Mouse (Mus musculus) lung, postnatal 0 days (tissue): ENCODE results near the gene Cenpf. TPM values are rescaled to one million over a fixed set of nuclear protein-coding genes. Genes with fewer than 3 reads are reported as not detected.

Experiments
- ATAC-seq: fragments of 200-750 bp; cut with Nextera tagmentation; 2 replicates; pipeline ENCODE4 v1.8.0; 2017; ENCODE audit warnings: moderate library complexity
- DNase-seq: peaks from one replicate; pipeline ENCODE4 v3.0.0-alpha.2; 2016; ENCODE audit warnings: low spot score
- H3K27ac ChIP-seq: fragments of 300-500 bp; sonication (generic); 2 replicates; pipeline ENCODE4 v1.5.1; 2014; ENCODE audit warnings: antibody characterized with exemption, mild to moderate bottlenecking, low read length, mixed read lengths
- H3K27me3 ChIP-seq: fragments of 300-500 bp; sonication (generic); replicated peaks from 2 replicates; pipeline ENCODE4 v1.6.1; 2014; ENCODE audit warnings: low read length, mixed read lengths; ENCODE audit not compliant: insufficient read depth
- H3K36me3 ChIP-seq: fragments of 300-500 bp; sonication (generic); 2 replicates; pipeline ENCODE4 v1.6.1; 2014; ENCODE audit warnings: low read length, mixed read lengths; ENCODE audit not compliant: insufficient read depth
- H3K4me1 ChIP-seq: fragments of 300-500 bp; sonication (generic); 2 replicates; pipeline ENCODE4 v1.6.1; 2014; ENCODE audit warnings: antibody characterized with exemption, low read depth, low read length, mixed read lengths; ENCODE audit not compliant: insufficient read depth
- H3K4me2 ChIP-seq: fragments of 300-500 bp; sonication (generic); replicated peaks from 2 replicates; pipeline ENCODE4 v1.6.1; 2014; ENCODE audit warnings: low read depth, mild to moderate bottlenecking, low read length, moderate library complexity, mixed read lengths
- H3K4me3 ChIP-seq: fragments of 300-500 bp; sonication (generic); 2 replicates; pipeline ENCODE4 v1.5.1; 2014; ENCODE audit warnings: low read depth, low read length
- H3K9ac ChIP-seq: fragments of 300-500 bp; sonication (generic); replicated peaks from 2 replicates; pipeline ENCODE4 v1.6.1; 2014; ENCODE audit warnings: low read depth, mild to moderate bottlenecking
- H3K9me3 ChIP-seq: fragments of 300-500 bp; sonication (generic); 2 replicates; pipeline ENCODE4 v1.6.1; 2016; ENCODE audit warnings: low read length, mixed read lengths
- CTCF ChIP-seq: IDR thresholded peaks from 2 replicates; pipeline ENCODE4 v1.5.1; 2016; ENCODE audit warnings: antibody characterized with exemption, mild to moderate bottlenecking
- EP300 ChIP-seq: IDR thresholded peaks from 2 replicates; pipeline ENCODE4 v1.6.1; 2016; ENCODE audit warnings: antibody characterized with exemption, mild to moderate bottlenecking, control low read depth
- WGBS: fragments of 180-500 bp; shearing (Covaris S2); extraction: QIAGEN DNeasy Blood & Tissue Kit; methylation state at CpG from one replicate; pipeline ENCODE4 v1.1.7; 2014; 5-methylcytosine and 5-hydroxymethylcytosine counted together
- polyA plus RNA-seq: library from polyadenylated mRNA; unstranded; fragments of >200 nt; fragmentation: Nextera tagmentation; extraction: Ambion mirVana; gene quantifications from 2 replicates; pipeline ENCODE4 v1.2.1, GENCODE M21; 2015

Cenpf gene
- polyA plus RNA-seq, 1 experiment from 2014 or later = 4.1 TPM

GRCm38 (mm10) chr1:189615246-189615645, 72.6 kb downstream of the Cenpf start:
- ATAC-seq (peak; percentile 50), DNase-seq (peak; percentile 44)
- Histone ChIP-seq H3K4me3 (no peak overlapping the region), H3K9me3 (no peaks in the 10 kb centered on the region), H3K27me3 (no peaks in the 10 kb centered on the region), H3K4me2 (no peak overlapping the region), H3K9ac (no peak overlapping the region), H3K36me3 (no peaks in the 10 kb centered on the region), H3K27ac (no peak overlapping the region), H3K4me1 (no peaks in the 10 kb centered on the region)
- TF ChIP-seq EP300 = no peak
- no peak for TF ChIP-seq CTCF
- 80% methylated on average over 7 of the region's 7 CpGs for WGBS

GRCm38 (mm10) chr1:189613076-189613475, 74.8 kb downstream of the Cenpf start:
- Histone ChIP-seq H3K9me3 (no peaks in the 10 kb centered on the region), H3K27ac (no peak overlapping the region), H3K9ac (no peak overlapping the region), H3K36me3 (no peaks in the 10 kb centered on the region), H3K4me1 (no peaks in the 10 kb centered on the region), H3K27me3 (no peaks in the 10 kb centered on the region), H3K4me2 (no peak overlapping the region), H3K4me3 (no peak overlapping the region)
- ATAC-seq = no peak
- peak; percentile 10 for DNase-seq
- no peak for TF ChIP-seq CTCF
- TF ChIP-seq EP300 = no peak
- WGBS = 42% methylated on average over 7 of the region's 7 CpGs

DNA sequence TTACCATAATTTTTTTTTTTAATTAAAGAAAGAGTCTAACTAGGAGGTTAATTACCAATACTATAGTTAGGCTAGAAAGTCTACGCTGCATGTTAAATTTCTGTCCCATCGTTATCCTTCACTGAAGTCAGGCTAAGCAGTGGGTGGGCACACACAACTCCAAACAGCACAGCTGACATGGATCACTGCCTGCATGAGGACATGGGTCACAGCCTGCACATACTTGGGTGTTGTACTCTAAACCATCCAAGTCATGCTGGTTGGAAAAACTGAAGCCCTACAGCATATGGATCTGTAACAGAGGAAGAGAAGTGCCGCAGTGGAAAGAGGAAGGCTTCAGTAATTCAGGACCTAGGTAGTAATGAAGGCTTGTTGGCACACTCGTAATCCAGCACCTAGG, 76.1 kb downstream of the Cenpf start:
- H3K27ac ChIP-seq = no peak overlapping the region
- H3K9ac ChIP-seq = no peak overlapping the region
- H3K4me3 ChIP-seq = no peak overlapping the region
- H3K4me1 ChIP-seq = no peaks in the 10 kb centered on the region
- WGBS = 65% methylated on average over 4 of the region's 4 CpGs
- DNase-seq = peak; percentile 72
- H3K27me3 ChIP-seq = no peaks in the 10 kb centered on the region
- no peak; the same call in 1 of the 2 replicates for TF ChIP-seq EP300
- TF ChIP-seq CTCF = no peak
- H3K9me3 ChIP-seq = no peaks in the 10 kb centered on the region
- no peak overlapping the region for H3K4me2 ChIP-seq
- peak; percentile 70 for ATAC-seq
- no peaks in the 10 kb centered on the region for H3K36me3 ChIP-seq

GRCm38 (mm10) chr1:189608640-189609039, 79.2 kb downstream of the Cenpf start:
- Histone ChIP-seq H3K4me3 (no peak overlapping the region), H3K4me2 (no peak overlapping the region), H3K27ac (no peak overlapping the region), H3K36me3 (no peaks in the 10 kb centered on the region), H3K4me1 (no peaks in the 10 kb centered on the region), H3K27me3 (no peaks in the 10 kb centered on the region), H3K9me3 (no peaks in the 10 kb centered on the region), H3K9ac (no peak overlapping the region)
- DNase-seq = peak; percentile 5
- WGBS = 22% methylated on average over 5 of the region's 5 CpGs
- ATAC-seq = no peak
- TF ChIP-seq EP300 (no peak), CTCF (no peak)

DNA sequence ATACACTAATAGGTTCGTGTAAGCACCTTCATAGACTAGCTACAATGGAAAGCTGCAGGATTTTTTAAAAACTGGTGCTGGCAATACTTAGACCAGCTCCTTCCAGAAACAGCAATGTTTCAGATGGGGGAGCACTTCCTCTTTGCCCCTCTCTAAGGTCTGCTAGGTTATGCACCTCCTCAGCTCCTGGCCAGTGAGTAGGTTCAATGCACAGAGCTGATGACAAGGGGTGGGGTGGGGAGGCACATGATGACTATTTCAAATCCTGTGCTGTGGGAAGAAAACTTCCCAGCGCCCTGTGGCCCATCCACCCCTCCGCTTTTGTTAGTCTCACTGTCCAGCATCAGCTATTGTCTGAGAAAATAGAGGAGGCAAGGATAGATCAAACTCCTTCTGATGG, 79.8 kb downstream of the Cenpf start:
- no peak overlapping the region for H3K27ac ChIP-seq
- H3K36me3 ChIP-seq = no peaks in the 10 kb centered on the region
- 87% methylated on average over 3 of the region's 3 CpGs for WGBS
- H3K27me3 ChIP-seq = no peaks in the 10 kb centered on the region
- ATAC-seq (no peak), DNase-seq (no peak)
- H3K4me1 ChIP-seq = no peaks in the 10 kb centered on the region
- H3K4me2 ChIP-seq = no peak overlapping the region
- no peak overlapping the region for H3K4me3 ChIP-seq
- H3K9me3 ChIP-seq = no peaks in the 10 kb centered on the region
- no peak overlapping the region for H3K9ac ChIP-seq
- TF ChIP-seq CTCF (no peak), EP300 (no peak)

DNA sequence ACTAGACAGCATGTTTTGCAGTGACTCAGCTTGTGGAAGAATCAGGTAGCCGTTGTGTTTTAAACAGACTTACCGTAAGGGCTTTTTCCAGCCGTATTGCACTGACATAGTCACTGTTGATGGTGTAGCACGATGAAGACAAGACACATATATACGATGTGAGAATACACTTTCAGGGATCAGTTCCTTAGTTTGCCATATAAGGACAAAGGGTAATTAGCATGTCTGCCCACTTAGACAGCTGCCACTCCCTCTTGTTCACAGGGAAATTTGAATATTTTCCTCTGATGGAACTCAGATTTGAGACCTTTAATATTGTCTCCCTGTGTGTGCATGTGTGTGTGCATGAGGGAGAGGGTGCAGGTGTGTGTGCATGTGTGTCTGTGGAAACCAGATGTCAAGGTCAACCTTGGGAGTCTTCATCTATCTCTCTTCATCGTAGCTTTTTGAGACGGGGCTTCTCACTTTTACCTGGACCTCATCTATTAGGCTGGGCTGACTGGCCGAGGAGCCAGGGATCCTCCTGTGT, 82.2 kb downstream of the Cenpf start:
- no peak for ATAC-seq
- no peaks in the 10 kb centered on the region for H3K4me1 ChIP-seq
- TF ChIP-seq CTCF (no peak), EP300 (no peak)
- no peak overlapping the region for H3K4me3 ChIP-seq
- no peak overlapping the region for H3K4me2 ChIP-seq
- H3K9me3 ChIP-seq = no peaks in the 10 kb centered on the region
- 83% methylated on average over 8 of the region's 8 CpGs for WGBS
- no peak for DNase-seq
- H3K36me3 ChIP-seq = no peaks in the 10 kb centered on the region
- H3K27ac ChIP-seq = no peak overlapping the region
- H3K9ac ChIP-seq = no peak overlapping the region
- no peaks in the 10 kb centered on the region for H3K27me3 ChIP-seq

DNA sequence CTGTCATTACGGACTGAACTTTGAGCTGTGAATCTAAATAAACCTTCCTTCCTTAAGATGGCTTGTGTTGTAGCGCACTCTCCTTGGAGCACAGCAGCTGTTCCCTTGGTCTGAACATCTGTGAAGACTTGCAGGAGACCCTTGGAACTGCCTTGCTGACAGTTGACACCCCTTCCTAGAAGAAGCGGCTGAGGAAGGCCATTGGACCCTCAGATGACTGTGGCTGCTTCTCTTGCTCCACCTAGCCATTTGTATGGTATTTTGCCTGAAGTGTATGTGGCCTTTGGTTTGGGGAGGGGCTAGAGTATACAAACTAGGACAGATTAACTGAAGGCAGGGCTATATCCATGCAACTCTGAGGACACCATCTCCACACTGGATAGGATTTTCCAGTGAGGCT, 90.8 kb downstream of the Cenpf start:
- Histone ChIP-seq H3K4me3 (no peak overlapping the region), H3K9ac (no peak overlapping the region)

More for the DNA sequence above, 90.8 kb downstream of the Cenpf start:
- ATAC-seq (no peak), DNase-seq (no peak)
- no peak overlapping the region for H3K27ac ChIP-seq
- no peaks in the 10 kb centered on the region for H3K4me1 ChIP-seq
- TF ChIP-seq CTCF (no peak), EP300 (no peak)
- H3K27me3 ChIP-seq = no peaks in the 10 kb centered on the region
- H3K36me3 ChIP-seq = no peaks in the 10 kb centered on the region
- no peaks in the 10 kb centered on the region for H3K9me3 ChIP-seq
- no peak overlapping the region for H3K4me2 ChIP-seq
- 77% methylated on average over 3 of the region's 3 CpGs for WGBS

Other genes starting within 250 kb of the Cenpf start
- 4.9 and 5.2 TPM in 2 replicates for gene Ptpn14, start 40.2 kb upstream of the Cenpf start, polyA plus RNA-seq
- 34.3 and 35.9 TPM in 2 replicates for gene Smyd2, start 234.3 kb upstream of the Cenpf start, polyA plus RNA-seq